Mouse (Mus musculus): ENCODE results near the gene Cacna1f.
A peak's percentile ranks its signal among the peaks of the same experiment; 100 is the strongest.

Gene Cacna1f

DNA sequence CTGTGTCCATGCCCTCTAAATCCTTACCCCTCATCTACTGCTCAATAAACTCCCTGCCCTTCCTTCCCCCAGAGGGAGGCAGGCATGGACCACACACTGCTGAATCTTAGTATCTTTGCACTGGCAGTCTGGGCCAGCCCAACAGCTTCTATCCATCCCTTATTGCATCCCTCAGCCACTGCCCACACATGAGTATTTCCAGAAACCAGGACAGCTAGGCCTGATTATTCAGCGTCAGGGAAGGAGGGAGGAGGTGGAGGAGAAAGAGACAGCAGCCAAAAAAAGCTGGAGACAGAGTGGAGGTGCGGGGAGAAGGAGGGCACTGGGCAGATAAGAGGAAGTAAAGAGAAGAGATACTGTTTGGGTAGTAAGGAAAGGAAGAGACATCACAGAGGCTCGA is 28.2 kb downstream of the Cacna1f start:
- no peak for DNase-seq

DNA sequence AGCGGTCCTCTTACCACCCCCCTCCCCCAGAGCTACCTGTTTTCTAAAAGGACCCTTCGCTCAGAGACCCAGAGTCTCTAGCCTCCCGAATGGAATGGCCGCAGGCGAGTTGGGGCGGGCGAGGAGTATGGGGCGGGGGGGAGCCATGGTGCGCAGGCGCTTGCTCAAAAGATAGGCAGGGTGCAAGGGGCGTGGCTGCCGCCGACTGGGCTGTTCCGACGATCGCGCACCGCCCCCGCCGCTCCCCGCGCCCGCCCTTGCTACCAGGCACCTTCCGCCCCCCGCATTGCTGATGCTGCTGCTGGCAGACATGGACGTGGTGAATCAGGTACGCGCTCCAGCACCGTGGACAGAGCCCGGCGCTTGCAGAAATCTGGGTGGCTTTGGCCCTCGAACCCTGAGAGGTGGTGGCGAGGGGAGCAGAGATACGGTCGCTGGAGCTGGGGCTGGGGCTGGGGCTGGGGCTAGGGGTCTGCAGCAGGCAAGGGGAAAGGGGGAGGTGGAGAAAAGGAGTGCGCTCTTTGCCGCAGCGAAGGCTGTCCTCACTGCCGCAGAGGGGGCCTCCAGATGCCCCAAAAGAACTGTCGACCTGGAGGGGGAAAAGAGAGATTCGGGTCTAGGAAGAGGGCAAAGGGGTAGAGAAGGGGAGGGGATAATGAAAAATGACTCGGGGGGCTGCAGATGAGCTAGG is 31.7 kb downstream of the Cacna1f start, which contains the start of gene Syp:
Syp (plus strand) TSS at position 71 of the 691 bp plus-strand sequence.
- peak; percentile 88 to 89 for DNase-seq

DNA sequence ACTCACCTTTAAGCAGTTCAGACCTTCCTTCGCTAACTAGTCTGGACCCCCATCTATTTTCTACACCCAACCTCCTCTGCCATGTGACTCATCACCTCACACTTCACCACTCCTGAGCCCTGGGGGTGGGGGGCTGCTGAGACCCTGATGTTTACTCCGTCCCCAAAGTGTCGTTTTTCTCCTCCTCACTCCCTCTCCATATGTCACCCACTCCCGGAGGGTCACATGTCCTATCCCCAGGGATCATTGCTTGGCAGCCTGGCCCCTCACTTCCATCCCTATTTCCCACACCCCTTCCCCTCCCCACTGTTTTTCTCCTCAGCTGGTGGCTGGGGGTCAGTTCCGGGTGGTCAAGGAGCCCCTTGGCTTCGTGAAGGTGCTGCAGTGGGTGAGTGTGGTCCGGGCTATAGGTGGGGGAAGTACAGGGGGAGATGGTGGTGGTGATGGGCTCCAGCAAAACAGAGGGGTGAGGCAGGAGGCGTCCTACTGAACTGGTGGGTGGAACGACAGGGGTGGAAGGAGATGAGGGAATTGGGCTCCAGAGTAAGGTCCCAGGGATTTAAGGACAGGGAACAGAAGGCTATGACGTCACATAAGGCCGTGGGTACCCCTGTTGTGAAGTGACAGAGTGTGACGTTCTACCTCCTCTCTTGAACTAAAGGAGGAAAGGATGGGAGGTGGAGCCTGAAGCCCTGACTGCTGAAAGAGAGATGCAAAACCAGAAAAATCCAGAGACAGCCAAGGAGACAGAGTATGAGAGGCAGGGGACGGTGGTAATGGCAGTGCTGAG is 32.8 kb downstream of the Cacna1f start:
- DNase-seq: no peak

GRCm38 (mm10) chrX:7640785-7641184 is 33.9 kb downstream of the Cacna1f start:
- no peak for DNase-seq

DNA sequence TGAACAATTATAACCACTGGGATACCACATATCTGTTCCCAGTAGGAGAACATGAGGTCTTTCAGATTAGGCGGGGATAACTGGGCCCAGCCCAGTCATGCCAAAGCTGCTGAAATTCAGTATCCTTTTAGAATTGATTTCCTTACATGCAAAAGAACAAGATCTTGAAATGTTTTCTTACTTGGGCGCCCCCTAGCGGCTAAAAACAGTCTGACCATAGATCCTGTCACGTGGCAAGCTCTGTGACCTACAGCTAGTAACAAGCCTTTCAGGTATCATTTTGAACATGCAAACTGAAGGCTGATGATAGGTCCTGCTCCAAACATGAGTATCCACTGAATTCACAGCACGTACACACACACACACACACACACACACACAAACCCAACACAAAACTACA is 38.5 kb downstream of the Cacna1f start:
- DNase-seq: peak; percentile 74 to 76

- peak; percentile 75 to 79 for DNase-seq
Measured at GRCm38 (mm10) chrX:7648671-7649304, 41.9 kb downstream of the Cacna1f start.

GRCm38 (mm10) chrX:7657221-7657639 is 50.3 kb downstream of the Cacna1f start, which contains the start of gene Prickle3:
Prickle3 (plus strand) TSS chrX:7657260.
- peak; percentile 41 to 56 for DNase-seq

GRCm38 (mm10) chrX:7658031-7658784 is 51.3 kb downstream of the Cacna1f start:
- DNase-seq: no peak

DNA sequence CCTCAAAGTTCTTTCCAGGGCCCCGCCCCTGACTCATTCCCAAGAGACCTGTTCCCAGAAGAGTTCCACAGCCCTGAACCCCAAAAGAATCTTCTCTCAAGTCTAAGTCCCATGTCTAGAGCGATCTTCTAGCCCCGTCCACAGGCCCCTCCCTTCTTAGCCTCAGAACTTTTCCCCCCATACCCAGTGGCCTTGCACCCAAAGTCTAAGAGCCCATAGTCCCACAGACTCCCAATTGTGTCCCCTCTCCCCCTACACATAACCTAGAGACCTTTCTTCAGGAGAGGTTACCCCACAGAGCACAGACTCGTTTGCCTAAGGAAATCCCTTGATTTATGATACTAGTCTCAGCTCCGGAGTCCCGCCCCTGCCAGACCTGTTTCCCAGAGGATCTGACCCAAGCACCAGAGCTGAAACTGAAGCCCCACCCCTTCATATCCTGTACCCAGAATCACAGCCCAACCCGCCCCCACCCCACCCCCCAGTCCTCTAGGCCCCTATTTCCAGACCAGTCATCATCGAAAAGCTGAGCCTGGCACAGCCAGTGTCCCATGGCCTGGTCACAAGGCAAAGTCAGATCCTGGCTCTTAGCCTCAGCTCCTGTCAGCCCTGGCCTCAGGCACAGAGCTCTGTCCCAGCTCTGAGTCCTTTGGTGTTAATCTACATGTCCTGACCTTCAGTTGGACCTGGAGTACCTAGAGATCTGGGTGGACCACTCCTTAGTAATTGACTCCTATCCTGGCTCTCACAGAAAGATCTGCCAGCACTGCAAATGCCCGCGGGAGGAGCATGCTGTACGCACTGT is 52.1 kb downstream of the Cacna1f start:
- no peak for DNase-seq

DNA sequence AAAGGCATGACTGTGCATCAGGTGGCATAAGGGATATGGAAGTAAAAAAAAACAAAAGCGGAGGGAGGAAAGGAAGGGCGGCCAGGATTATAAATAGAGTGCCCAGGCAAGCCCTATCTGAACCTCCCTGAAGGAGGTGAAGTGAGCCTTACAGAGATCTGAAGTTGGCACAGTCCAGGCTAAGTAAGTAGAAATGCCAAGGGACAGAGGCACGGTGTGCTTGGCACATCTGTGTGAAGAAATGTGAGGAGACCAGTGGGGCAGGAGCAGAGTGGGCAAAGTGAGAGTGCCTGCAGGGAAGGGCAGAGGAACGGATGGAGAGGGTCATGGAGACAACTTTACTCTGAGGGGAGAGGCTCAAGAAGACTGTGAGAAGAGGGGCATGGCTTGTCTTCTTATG is 54.2 kb downstream of the Cacna1f start:
- no peak for DNase-seq

- DNase-seq: no peak
Measured at GRCm38 (mm10) chrX:7662936-7663335, 56.1 kb downstream of the Cacna1f start.

- DNase-seq: no peak
Measured at GRCm38 (mm10) chrX:7664791-7665190, 57.9 kb downstream of the Cacna1f start.

GRCm38 (mm10) chrX:7665739-7666502 is 59.0 kb downstream of the Cacna1f start:
- DNase-seq: no peak

DNA sequence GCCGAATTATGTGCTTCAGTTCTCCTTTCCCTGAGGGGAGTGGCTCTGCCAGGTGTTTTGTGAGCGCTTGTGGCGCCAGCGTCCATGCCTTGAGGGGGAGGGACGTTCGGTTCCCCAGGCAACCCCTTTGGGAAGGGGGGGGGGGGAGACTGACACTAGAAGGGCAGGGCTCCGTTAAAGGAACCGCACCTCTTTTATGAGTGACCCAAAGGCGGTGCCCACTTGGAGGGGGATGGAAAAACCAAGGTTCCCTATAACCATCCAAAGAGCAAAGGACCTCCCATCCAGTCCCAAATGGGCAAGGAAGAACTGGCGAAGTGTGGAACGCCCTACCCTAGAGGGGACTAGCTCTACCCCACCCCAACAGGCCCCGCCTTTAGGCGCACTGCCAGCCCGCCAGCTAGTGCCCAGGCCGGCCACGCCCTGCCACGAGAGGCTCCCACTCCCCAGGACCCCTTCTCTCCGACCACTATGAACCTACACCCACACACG is 63.6 kb downstream of the Cacna1f start:
- DNase-seq: peak; percentile 49 to 64

GRCm38 (mm10) chrX:7670921-7671623 is 64.2 kb downstream of the Cacna1f start, which contains the start of gene Plp2:
Plp2 (minus strand) TSS chrX:7671390.
- DNase-seq: peak; percentile 45 to 65

- DNase-seq: no peak
Measured at GRCm38 (mm10) chrX:7672739-7673138, 65.9 kb downstream of the Cacna1f start.

DNA sequence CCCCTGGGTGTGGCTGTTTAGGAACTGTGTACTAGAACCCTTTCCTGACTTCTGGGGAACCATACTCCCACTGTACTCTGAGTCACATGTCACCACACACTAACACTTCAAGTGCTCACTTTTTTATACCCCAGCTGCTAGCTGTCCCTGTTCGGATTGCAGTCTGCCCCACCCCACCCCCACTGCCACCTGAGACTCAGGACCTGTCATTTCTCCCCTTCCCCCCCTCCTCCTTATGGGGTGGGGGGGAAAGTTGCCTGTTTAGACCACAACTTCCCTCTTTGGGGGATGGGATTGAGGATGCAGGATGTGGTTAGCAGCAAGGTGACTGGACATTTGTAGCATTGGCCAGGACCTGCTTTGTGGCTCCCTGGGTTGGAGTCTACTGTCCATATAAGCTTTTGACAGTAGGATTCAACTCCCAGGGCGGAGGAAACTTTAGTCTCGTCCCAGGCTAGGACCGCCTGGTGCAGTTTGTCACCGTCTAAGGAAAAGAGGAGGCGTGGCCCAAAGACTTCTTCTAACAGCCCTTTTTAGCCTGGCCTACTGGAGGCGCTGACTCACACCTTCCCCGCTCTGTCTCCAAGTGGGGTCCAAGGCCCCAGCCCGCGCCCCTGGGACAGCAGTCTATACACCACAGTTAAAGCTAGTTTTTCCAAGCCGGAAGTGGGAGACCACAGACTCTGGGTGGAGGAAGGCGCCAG is 66.8 kb downstream of the Cacna1f start:
- DNase-seq: peak; percentile 34 to 57

GRCm38 (mm10) chrX:7674284-7675000 is 67.6 kb downstream of the Cacna1f start:
- peak; percentile 42 to 55 for DNase-seq

GRCm38 (mm10) chrX:7675001-7675380 is 68.1 kb downstream of the Cacna1f start:
- DNase-seq: no peak
